Mouse (Mus musculus): ENCODE measurements around the gene Hnrnpa0.
"Not testable (repeated sequence)": the region's sequence is repeated elsewhere in the genome, so short reads cannot be mapped to it uniquely, and the experiment has no call there.

The Hnrnpa0 gene

GRCm38 (mm10) chr13:58128396-58128767, at the start of gene Hnrnpa0:
TSS of gene Hnrnpa0 (minus strand) at chr13:58128556.
- DNase-seq (ENCODE audit: low read depth, low spot score): peak; percentile 97

GRCm38 (mm10) chr13:58177511-58178208, 49.3 kb upstream of the Hnrnpa0 start:
- no peak for DNase-seq (ENCODE audit: low read depth, low spot score)

GRCm38 (mm10) chr13:58176105-58176504, 47.7 kb upstream of the Hnrnpa0 start:
- no peak for DNase-seq (ENCODE audit: low read depth, low spot score)

- no peak for DNase-seq (ENCODE audit: low read depth, low spot score)
Observed at GRCm38 (mm10) chr13:58168119-58168518, 39.8 kb upstream of the Hnrnpa0 start.

- no peak for DNase-seq (ENCODE audit: low read depth, low spot score)
Observed at GRCm38 (mm10) chr13:58163343-58163742, 35.0 kb upstream of the Hnrnpa0 start.

GRCm38 (mm10) chr13:58160761-58161160, 32.4 kb upstream of the Hnrnpa0 start:
- no peak for DNase-seq (ENCODE audit: low read depth, low spot score)

- peak; percentile 90 for DNase-seq (ENCODE audit: low read depth, low spot score)
Observed at GRCm38 (mm10) chr13:58158099-58158912, 29.9 kb upstream of the Hnrnpa0 start.

GRCm38 (mm10) chr13:58157447-58158098, 29.2 kb upstream of the Hnrnpa0 start, which contains the start of gene Idnk:
TSS of gene Idnk (plus strand) at chr13:58157649.
- peak; percentile 84 for DNase-seq (ENCODE audit: low read depth, low spot score)

GRCm38 (mm10) chr13:58157036-58157435, 28.7 kb upstream of the Hnrnpa0 start:
- DNase-seq (ENCODE audit: low read depth, low spot score): no peak

GRCm38 (mm10) chr13:58156031-58156430, 27.7 kb upstream of the Hnrnpa0 start:
- no peak for DNase-seq (ENCODE audit: low read depth, low spot score)

- DNase-seq (ENCODE audit: low read depth, low spot score): no peak
Observed at GRCm38 (mm10) chr13:58150442-58150841, 22.1 kb upstream of the Hnrnpa0 start.

- no peak for DNase-seq (ENCODE audit: low read depth, low spot score)
Observed at GRCm38 (mm10) chr13:58149629-58150028, 21.3 kb upstream of the Hnrnpa0 start.

- DNase-seq (ENCODE audit: low read depth, low spot score): peak; percentile 32
Observed at GRCm38 (mm10) chr13:58149033-58149558, 20.7 kb upstream of the Hnrnpa0 start.

GRCm38 (mm10) chr13:58148256-58148831, 20.0 kb upstream of the Hnrnpa0 start:
- peak; percentile 29 for DNase-seq (ENCODE audit: low read depth, low spot score)

- DNase-seq (ENCODE audit: low read depth, low spot score): no peak
Observed at GRCm38 (mm10) chr13:58147760-58148159, 19.4 kb upstream of the Hnrnpa0 start.

GRCm38 (mm10) chr13:58146603-58147002, 18.2 kb upstream of the Hnrnpa0 start:
- DNase-seq (ENCODE audit: low read depth, low spot score): not testable (repeated sequence)

- DNase-seq (ENCODE audit: low read depth, low spot score): no peak
Observed at GRCm38 (mm10) chr13:58131692-58132091, 3.3 kb upstream of the Hnrnpa0 start.

GRCm38 (mm10) chr13:58129687-58130246, 1.4 kb upstream of the Hnrnpa0 start:
- DNase-seq (ENCODE audit: low read depth, low spot score): no peak

GRCm38 (mm10) chr13:58128768-58129671, 664 bp upstream of the Hnrnpa0 start:
- DNase-seq (ENCODE audit: low read depth, low spot score): peak; percentile 97

- peak; percentile 83 for DNase-seq (ENCODE audit: low read depth, low spot score)
Observed at GRCm38 (mm10) chr13:58127766-58128361, 492 bp downstream of the Hnrnpa0 start.
